Mouse (Mus musculus): ENCODE data around the gene Fam49a.

DNA sequence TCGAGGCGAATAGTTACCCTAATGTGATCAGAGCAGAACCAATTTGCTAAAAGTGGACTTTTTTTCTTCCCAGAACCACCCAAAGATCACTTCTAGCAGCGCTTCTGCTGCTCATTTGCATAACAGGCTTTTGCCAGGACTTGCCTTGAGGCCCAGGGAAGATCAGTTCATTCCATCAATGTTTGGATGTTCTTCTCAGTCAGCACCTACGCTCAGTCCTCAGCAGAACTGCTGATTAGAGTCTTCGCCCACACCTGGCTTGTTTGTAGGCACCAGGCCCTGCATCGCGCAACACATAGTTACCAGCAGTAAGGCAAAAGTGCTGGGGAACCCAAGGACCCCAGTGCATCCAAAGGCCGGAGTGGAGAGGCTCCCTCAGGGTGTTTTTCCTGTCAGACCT lies 45.3 kb downstream of the Fam49a start:
- TF ChIP-seq CTCF (IDR thresholded peaks at IDR 0.05; ENCODE audit: control insufficient read depth, insufficient read depth, low read length) = no peak
- TF ChIP-seq POLR2A (IDR thresholded peaks at IDR 0.05; ENCODE audit: borderline replicate concordance, control insufficient read depth, low read depth, low read length) = no peak
